Mouse (Mus musculus) erythroblast, embryonic 14.5 days (primary cell): ENCODE data around the gene Iqck. TPM values are rescaled to one million over a fixed set of nuclear protein-coding genes. Genes with fewer than 3 reads are reported as not detected.

Experiments used
- H3K27me3 ChIP-seq: 2 replicates; pipeline ENCODE4 v1.6.1; 2012; ENCODE audit warnings: inconsistent platforms; ENCODE audit not compliant: control insufficient read depth
- H3K36me3 ChIP-seq: 2 replicates; pipeline ENCODE4 v1.6.1; 2012; ENCODE audit warnings: mild to moderate bottlenecking, inconsistent platforms; ENCODE audit not compliant: control insufficient read depth
- H3K4me1 ChIP-seq: 2 replicates; pipeline ENCODE4 v1.6.1; 2012; ENCODE audit warnings: inconsistent platforms; ENCODE audit not compliant: control insufficient read depth
- H3K4me3 ChIP-seq: replicated peaks from 2 replicates; pipeline ENCODE3; 2012; ENCODE audit warnings: moderate library complexity, mild to moderate bottlenecking, inconsistent platforms
- H3K9me3 ChIP-seq: 2 replicates; pipeline ENCODE4 v1.6.1; 2012; ENCODE audit warnings: low read length, inconsistent platforms, mixed read lengths; ENCODE audit not compliant: control insufficient read depth
- GATA1 ChIP-seq: IDR thresholded peaks from 2 replicates; pipeline ENCODE4 v1.6.1; 2012; ENCODE audit warnings: low read length, inconsistent platforms, mixed read lengths
- TAL1 ChIP-seq: IDR thresholded peaks from 3 replicates; pipeline ENCODE4 v1.6.1; 2012; ENCODE audit warnings: low read length, inconsistent platforms, mixed read lengths
- polyA plus RNA-seq: library from polyadenylated mRNA; stranded (reverse); fragments of >175 nt; gene quantifications from 2 replicates; pipeline ENCODE4 v1.2.3, GENCODE M21; 2012

The Iqck gene
- polyA plus RNA-seq, 1 experiment: 0.01 TPM

DNA sequence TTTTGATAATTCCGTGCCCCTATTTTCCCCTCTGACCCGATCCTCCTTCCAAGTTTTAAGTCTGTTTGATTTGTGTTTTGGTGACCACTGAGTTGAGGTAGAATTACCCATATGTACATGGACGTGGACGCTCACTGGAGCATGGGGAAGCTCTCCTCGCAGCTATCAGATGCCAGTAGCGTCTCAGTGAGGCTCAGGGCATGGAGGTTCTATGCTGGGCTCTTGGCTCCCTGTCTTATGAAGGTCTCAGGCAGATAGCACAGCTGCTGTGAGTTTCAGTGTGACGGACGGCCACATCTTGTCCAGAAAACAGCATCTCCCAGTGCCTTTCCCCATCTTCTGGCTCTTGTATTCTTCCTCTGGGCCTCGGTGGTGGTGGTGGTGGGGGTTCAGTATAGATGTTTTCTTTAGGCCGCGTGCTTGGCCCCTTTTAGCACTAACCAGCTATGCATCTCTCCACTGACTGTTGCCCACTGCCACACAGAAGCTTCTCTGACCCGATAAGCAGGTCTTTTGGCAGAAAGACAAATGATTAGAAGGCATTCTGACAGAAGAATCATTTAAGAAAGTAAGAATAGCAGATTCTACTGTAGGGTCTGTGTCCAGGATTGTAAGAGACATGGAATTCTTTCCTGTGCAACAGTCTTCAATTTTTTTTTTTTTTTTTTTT is 33.5 kb upstream of the Iqck start:
- TF ChIP-seq GATA1: no peak
- no peak for TF ChIP-seq TAL1
- H3K27me3 ChIP-seq: no peaks in the 10 kb centered on the region
- H3K36me3 ChIP-seq: peaks cover 51% of the 10 kb centered on the region
- H3K9me3 ChIP-seq: no peaks in the 10 kb centered on the region
- no peaks in the 10 kb centered on the region for H3K4me1 ChIP-seq
- no peak overlapping the region for H3K4me3 ChIP-seq

DNA sequence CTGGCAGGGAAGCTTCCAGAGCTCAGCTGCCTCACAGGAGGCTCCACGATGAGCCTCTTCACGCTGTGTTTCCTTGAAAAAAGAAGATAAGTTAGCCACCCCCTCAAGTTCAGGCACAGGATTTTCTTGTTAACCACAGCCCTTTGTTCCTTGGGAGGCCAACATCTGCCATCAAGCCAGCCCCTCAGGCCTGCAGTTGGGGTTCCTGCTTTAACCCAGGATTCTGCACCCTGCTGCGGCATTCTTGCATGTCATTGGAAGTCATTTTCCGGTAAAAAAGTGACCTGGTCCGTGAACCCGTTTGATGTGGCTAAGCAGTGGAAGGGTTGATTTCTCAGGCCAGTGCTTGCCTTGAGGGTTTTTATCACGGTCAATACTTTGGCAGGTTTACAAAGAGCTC is 31.1 kb upstream of the Iqck start:
- Histone ChIP-seq H3K4me1 (peaks cover 8% of the 10 kb centered on the region), H3K27me3 (no peaks in the 10 kb centered on the region), H3K36me3 (peaks cover 46% of the 10 kb centered on the region), H3K9me3 (no peaks in the 10 kb centered on the region), H3K4me3 (no peak overlapping the region)
- no peak for TF ChIP-seq GATA1
- TF ChIP-seq TAL1: no peak

DNA sequence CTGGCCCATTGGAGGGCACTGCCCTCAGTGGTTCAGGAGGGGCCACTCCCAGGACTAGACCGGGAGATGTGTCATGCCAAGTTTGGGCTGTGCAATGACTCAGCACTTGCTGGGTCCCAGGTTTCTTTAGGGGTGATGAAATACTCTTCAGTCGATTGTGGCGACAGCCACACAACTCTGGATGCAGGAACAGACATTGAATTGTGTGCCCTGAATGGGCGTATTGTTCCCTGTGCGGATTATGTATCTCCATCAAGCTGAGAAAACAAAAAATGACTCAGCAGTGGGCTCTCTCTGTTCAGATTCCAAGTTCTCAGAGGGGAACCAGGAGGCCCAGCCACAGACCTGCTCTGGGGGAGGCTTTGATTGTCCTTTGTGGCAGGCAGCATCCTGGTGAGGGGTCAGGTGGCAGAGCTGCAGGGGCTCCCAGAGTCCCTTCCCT is 27.6 kb upstream of the Iqck start:
- Histone ChIP-seq H3K36me3 (peaks cover 56% of the 10 kb centered on the region), H3K9me3 (no peaks in the 10 kb centered on the region), H3K4me1 (peaks cover 8% of the 10 kb centered on the region), H3K27me3 (no peaks in the 10 kb centered on the region), H3K4me3 (no peak overlapping the region)
- TF ChIP-seq GATA1: no peak
- no peak for TF ChIP-seq TAL1

DNA sequence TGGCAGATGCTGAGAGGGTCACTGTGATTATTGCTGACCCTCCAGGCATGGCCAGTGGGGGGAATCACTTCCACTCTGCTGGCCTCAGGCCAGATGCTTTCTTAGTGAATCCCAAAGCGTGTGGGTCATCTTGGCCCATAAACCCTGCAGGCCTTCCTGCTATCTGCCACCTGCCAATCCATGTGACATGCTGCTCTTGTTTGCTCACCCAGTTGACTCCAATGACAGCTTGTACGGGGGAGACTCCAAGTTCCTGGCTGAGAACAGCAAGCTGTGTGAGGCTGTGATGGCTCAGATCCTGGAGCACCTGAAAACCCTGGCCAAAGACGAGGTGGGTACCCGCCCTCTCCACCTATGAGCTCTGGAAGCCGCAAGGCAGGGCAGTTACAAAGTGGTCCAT is 17.7 kb upstream of the Iqck start:
- Histone ChIP-seq H3K36me3 (peaks cover 91% of the 10 kb centered on the region), H3K27me3 (no peaks in the 10 kb centered on the region), H3K9me3 (no peaks in the 10 kb centered on the region), H3K4me3 (no peak overlapping the region), H3K4me1 (peaks cover 2% of the 10 kb centered on the region)
- TF ChIP-seq GATA1: no peak
- no peak for TF ChIP-seq TAL1

DNA sequence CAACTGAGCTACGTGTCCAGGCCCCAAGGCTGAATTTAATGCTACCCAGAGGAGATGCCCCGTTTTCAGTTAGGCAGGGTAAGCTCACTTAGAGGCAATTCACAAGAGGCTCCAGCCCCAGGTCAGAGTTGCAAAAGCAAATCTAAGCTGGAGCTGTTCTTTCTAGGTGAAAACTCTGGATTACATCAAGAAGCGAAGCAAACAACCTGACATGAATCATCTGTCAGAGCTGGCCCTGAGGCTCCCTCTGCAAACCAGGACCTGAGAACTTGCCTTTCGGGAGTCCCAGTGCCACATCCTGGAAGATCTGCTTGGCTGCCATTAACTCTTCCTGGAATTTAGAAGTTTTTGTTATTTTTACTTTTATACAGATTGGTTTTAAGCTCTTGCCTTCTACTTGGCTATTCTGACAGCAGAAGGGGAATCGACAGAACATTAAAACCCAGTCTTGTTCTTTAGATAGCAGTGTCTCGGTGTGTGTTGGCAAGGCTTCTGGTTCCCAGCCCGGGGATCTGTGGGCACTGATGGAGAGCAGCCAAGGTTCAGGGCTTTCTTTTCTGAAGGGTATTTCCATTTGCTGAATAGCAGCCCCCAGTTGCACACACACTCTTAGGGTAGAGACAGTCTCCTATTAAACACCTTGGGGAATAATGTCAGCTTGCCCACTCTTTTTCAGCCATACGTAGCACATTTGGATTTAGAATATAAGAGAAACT is 14.4 kb upstream of the Iqck start:
- no peak for TF ChIP-seq TAL1
- TF ChIP-seq GATA1: no peak
- Histone ChIP-seq H3K4me1 (peaks cover 5% of the 10 kb centered on the region), H3K4me3 (no peak overlapping the region), H3K9me3 (no peaks in the 10 kb centered on the region), H3K27me3 (no peaks in the 10 kb centered on the region), H3K36me3 (peaks cover 96% of the 10 kb centered on the region)

DNA sequence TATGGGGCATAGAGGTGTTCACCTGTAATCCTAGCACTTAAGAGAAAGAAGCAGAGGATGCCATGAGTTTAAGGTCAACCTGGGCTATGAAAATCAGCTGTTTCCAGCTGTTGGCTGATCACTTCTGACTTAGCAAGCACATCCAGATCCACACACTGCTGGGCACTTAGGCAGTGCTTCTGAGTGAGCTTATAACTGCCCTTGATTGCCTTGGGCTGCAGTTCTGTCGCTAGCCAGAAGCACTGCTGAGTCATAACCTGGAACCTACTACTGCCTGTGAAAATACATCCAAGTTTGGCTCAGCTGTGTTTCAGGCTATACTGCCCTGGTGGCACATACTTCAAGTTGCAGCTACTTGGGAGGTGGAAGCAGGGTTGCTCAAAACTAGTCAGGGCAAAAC is 13.8 kb upstream of the Iqck start:
- TF ChIP-seq TAL1 (no peak), GATA1 (no peak)
- H3K27me3 ChIP-seq: no peaks in the 10 kb centered on the region
- H3K4me1 ChIP-seq: peaks cover 5% of the 10 kb centered on the region
- H3K9me3 ChIP-seq: no peaks in the 10 kb centered on the region
- no peak overlapping the region for H3K4me3 ChIP-seq
- H3K36me3 ChIP-seq: peaks cover 95% of the 10 kb centered on the region

DNA sequence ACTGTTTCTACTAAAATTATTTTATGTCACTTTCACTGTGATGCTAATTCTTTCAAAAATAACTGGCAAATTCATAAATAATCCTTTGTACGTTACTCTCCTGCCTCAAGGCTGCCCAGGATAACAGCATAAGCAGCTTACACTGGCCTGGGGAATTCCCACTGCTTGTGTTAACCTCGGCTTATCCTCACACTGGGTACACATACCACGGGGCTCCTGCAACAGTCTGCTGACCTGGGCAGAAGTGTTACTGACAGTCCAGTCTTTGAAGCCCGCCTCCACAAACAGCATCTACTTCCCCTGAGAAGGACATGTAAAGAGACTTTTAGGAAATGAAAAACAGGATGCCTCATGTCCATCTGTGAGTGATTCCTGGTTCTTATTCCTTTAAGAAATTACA is 12.6 kb upstream of the Iqck start:
- no peak overlapping the region for H3K4me3 ChIP-seq
- H3K36me3 ChIP-seq: peaks cover 96% of the 10 kb centered on the region
- TF ChIP-seq TAL1 (no peak), GATA1 (no peak)
- H3K4me1 ChIP-seq: peaks cover 5% of the 10 kb centered on the region
- no peaks in the 10 kb centered on the region for H3K9me3 ChIP-seq
- H3K27me3 ChIP-seq: no peaks in the 10 kb centered on the region

DNA sequence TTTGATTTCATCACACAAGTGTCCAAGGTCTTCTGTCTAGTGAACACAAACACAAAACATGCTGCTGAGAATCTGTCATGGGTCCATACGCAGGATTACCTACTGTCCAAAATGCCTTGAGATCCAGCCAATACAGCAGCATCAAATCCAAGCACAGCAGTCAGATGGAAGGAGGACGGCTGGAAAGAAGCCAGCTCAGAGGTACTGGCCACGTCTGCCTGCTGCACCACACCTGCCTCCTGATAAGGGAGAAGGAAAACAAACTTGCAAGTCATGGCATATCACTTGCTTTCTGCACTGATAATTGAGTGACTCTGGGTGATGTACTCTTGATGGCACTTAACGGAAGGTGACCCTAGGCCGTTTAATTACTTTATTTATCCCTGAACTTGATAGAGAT is 10.4 kb upstream of the Iqck start:
- no peaks in the 10 kb centered on the region for H3K27me3 ChIP-seq
- TF ChIP-seq TAL1 (no peak), GATA1 (no peak)
- no peaks in the 10 kb centered on the region for H3K9me3 ChIP-seq
- H3K36me3 ChIP-seq: peaks cover 98% of the 10 kb centered on the region
- H3K4me3 ChIP-seq: no peak overlapping the region
- peaks cover 12% of the 10 kb centered on the region for H3K4me1 ChIP-seq

DNA sequence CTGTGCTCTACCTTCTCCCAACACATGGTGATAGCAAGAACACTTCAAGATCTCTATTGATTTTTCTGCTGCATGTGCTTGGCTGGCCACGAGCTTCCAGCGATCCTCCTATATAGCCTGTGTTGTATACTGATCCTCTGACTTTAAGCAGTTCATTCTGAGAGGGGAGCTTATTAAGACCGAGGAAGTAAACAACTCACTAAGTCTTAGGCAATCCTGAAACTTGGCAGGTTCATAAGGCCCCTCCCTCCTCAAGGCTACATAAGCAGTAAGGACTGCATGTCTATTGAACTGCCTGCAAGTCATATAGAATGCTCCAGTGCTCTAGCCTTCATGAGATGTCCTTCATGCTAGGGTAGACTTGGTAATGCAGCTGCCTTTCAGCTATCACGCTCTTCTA is 9.2 kb upstream of the Iqck start:
- H3K27me3 ChIP-seq: no peaks in the 10 kb centered on the region
- no peaks in the 10 kb centered on the region for H3K9me3 ChIP-seq
- peaks cover 99% of the 10 kb centered on the region for H3K36me3 ChIP-seq
- peaks cover 21% of the 10 kb centered on the region for H3K4me1 ChIP-seq
- no peak overlapping the region for H3K4me3 ChIP-seq
- TF ChIP-seq TAL1: no peak
- TF ChIP-seq GATA1: no peak

DNA sequence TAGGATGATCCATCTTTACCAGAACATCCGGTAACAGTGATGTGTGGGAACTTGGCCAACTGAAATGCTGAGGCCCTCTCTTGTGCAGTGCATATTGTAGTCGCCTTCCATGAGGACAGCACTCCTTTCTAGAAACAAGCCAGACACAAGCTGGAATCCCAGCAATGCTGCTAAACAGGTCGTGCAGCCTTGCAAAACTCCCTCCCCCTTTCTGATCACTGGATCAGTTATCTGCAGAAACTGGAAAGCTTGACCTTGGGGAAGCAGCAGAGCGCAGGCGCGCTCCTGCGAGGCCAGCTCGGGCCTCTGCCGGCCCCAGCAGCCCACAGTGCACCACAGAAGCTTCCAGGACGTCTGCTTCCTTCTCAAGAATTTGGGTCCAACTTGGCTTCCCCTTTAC is 6.8 kb upstream of the Iqck start:
- peaks cover 95% of the 10 kb centered on the region for H3K36me3 ChIP-seq
- no peaks in the 10 kb centered on the region for H3K27me3 ChIP-seq
- H3K4me3 ChIP-seq: no peak overlapping the region
- H3K4me1 ChIP-seq: peaks cover 23% of the 10 kb centered on the region
- H3K9me3 ChIP-seq: no peaks in the 10 kb centered on the region
- no peak for TF ChIP-seq GATA1
- TF ChIP-seq TAL1: no peak
